Mouse (Mus musculus): ENCODE measurements around the gene Pdrg1.

Gene Pdrg1

DNA sequence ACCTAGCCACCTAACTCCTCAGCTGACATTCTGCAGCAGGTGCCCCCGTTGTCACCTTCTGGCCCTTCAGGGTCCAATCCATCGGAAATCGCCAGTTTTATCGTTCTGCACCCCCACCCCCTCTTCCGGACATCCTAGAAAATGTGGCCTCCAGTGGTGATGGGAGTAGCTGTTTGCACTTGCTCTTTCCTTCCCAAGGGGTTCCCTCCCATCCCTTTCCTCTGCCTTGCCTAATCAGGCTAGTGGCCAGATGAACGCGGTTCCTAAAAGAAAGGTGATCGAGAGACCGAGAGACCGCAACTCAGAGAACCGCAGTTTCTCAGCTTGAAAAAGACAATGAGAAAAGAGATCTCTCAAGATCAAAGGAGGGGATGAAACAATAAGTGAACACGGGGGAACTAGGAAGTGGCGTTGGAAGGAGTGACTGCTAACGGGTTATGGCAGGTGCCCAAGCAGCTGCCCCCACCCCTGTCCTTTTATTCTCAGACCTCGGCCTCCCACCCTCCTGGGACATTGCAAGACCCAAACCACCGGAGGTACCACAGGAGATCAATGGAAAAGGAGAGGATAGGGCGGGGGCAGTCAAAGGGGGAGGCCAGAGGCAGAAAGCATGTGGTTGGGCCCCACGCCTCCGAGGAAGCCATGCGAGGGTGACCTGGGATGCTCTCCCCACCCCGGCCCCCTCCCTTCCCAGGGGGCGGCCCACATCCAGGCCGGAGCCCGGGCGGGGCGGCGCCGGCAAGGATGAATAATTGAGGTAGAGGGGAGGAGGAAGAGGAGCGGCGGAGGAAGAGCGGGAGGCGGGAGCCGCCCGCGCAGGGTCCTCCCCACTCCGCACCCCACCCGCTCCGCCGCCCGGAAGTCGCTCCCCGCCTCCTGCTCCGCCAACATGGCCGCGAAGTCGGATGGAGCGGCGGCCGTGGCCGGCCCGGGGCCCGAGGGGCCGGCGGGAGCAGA is 16.2 kb upstream of the Pdrg1 start, which contains the start of gene Xkr7:
Gene Xkr7 (plus strand): TSS at position 727 of the 957 bp plus-strand sequence.
- no peak for DNase-seq (ENCODE audit: low read depth)

DNA sequence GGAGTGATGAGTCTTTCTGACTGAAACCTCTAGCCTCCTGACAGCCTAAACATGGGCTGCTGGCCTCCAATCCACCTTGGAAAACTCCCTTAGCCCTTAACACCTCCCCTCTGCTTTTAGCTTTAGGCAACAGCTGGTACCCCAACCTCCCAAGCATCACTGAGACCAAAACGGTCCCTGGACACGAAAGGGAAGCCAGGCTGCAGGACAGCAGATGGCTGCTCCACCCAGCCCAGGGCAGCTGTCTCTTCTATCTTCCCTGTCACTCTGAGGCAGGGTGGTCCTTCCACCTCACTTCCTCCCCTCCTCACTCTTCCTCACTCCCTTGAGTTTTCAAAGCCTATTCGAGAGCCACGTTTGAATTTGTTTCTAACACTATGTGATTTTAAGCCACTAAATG is 15.2 kb upstream of the Pdrg1 start:
- no peak for DNase-seq (ENCODE audit: low read depth)

- no peak for DNase-seq (ENCODE audit: low read depth)
Measured at GRCm38 (mm10) chr2:153027501-153027900, 12.3 kb upstream of the Pdrg1 start.

DNA sequence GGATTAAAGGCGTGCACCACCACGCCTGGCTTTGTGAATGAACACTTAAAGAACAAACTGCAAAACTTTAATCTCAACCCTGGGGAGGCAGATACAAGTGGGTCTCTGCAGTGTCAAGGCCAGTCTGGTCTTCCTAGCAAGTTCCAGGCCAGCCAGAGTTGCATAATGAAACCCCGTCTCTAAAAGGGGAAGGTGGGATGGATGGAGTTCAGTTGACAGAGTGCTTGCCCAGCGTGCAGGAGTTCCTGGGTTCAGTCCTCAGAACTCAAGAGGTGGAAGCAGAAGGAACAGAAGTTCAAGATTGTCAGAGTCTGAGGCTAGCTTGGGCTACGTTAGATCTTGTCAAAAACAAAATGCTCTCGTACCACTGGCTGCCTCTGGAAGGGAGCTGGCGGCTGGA is 10.8 kb upstream of the Pdrg1 start:
- no peak for DNase-seq (ENCODE audit: low read depth)

DNA sequence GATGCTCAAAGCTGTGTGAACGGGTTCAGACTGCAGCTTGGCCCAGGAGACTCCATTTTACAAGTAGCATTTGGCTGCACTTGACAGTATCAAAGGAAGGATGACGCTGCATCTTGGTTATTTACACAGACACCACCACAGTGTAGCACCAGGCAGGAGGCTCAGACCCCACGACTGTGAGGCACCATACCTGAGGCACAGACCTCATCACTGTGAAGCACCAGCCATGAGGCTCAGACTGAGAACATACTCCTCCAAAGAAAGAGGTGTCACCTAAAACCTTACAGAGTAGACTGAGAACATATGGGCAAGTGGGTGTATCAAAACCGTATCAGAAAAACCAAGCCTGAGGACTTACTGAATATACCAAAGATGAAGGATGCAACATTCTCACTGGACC is 7.6 kb upstream of the Pdrg1 start:
- no peak for DNase-seq (ENCODE audit: low read depth)

GRCm38 (mm10) chr2:153021163-153021562 is 5.9 kb upstream of the Pdrg1 start:
- DNase-seq (ENCODE audit: low read depth): peak; percentile 38

DNA sequence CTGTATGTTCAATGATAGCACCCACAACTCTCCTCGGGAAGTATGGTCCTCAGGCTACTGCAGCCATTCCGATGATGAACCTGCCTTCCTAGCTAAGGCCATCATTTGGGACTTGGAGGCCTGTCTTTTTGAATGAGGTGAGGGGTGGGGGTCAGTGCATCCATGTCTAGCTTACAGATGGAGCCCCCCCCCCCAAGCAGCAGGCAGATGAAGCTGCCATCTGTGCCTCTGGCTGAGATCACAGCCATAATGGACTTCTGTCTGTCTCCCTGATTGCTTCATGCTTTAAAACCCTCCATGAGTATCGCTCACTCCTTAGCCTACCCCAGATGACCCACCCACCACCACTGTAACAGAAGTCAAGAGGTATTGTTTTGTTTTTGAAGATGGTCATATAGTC is 4.1 kb upstream of the Pdrg1 start:
- no peak for DNase-seq (ENCODE audit: low read depth)

GRCm38 (mm10) chr2:153016786-153017185 is 1.6 kb upstream of the Pdrg1 start:
- DNase-seq (ENCODE audit: low read depth): no peak

DNA sequence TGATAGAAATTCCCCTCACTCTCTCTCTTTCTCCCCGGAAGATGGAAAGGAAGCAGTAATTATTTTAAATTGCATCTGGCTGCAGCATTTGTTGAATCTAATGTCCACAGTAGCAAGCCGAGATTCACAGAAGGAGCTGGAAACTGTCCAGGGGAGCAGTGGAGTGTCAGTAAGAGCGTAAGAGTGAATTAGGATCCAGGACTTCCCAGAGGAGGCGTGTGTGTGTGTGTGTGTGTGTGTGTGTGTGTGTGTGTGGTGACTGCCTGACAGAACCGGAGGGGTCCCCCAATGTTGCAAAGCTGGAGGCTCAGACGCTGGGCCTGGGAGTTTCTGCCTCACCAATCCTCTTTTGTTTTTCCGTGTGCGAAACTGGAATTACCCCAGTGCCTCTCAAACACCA is 577 bp upstream of the Pdrg1 start:
- DNase-seq (ENCODE audit: low read depth): peak; percentile 26

- peak; percentile 63 for DNase-seq (ENCODE audit: low read depth)
Measured at GRCm38 (mm10) chr2:153013724-153014515, 1.3 kb downstream of the Pdrg1 start.

DNA sequence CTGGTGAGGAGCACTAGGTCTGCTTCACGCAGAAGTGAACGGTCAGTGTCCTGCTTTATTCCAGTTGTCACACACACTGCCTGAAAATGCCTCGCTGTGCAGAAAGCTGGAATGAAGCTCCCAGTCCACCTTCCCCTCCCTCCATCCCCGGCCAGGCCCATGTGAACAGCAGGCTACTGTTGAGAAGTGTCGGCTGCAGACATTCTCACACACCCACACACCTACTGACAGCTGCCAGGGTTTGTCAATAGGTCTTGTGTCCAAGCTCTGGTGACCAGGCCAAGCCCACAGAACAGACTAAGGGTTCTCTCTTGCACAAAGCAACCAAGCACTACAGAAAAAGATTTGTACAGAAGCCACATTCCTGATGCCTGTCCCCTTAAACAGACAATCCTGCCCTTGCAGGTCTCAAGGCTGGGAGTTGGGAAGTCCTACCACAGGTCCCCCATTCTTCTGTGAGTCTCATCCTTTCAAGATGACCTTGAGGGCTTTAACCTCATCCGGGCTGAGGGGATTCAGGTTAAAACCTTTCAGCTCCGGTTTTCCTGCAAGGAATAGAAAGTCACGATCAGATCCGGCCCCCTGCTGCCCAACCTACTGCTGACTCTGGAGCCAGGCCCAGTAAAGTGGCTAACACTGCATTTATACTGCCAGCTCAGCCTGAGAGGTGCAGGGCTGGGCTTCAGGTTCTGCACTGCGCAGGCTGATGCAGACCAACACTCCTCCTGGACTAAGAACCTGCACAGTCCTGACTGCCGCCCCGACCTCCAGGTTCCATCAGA is 5.8 kb downstream of the Pdrg1 start:
- no peak for DNase-seq (ENCODE audit: low read depth)

- no peak for DNase-seq (ENCODE audit: low read depth)
Measured at GRCm38 (mm10) chr2:153005981-153006380, 9.2 kb downstream of the Pdrg1 start.

- no peak for DNase-seq (ENCODE audit: low read depth)
Measured at GRCm38 (mm10) chr2:153003681-153004338, 11.4 kb downstream of the Pdrg1 start.

- no peak for DNase-seq (ENCODE audit: low read depth)
Measured at GRCm38 (mm10) chr2:153002492-153003248, 12.6 kb downstream of the Pdrg1 start.

DNA sequence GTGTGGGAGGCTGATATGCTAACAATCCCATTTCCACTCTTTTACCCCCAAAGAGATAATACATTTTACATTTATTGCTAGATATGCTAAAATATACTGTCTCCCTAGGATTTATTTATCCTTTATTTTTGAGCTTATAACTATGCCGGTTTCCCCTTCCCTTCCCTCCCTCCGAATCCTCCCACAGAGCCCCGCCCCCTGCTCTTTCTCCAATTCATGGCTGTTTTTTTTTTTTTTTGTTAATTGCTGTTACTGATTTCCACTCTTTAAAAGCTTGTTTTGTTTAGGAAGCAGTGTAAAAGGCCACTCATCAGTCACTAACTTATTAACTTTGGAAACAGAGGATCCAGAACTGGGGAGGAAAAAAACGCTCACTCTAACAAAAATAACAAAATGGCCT is 18.2 kb downstream of the Pdrg1 start:
- no peak for DNase-seq (ENCODE audit: low read depth)

DNA sequence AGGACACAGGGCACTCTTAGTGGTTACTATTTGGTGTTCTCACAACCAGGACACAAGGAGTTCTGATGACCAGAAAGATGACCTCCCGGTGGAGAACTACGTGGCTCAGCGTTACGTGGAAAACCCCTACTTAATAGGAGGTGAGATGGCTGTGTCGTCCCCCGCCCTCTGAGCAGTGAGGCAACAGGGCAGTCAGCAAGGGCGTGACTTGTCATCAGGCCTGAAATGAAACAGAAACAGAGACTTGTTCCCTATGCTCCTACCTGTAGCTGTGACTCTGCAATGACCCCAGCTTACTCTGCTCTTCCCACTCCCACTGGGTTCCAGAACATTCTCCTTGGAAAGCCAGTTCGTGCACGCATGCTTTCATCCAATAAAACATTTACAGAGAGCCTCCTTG is 23.7 kb downstream of the Pdrg1 start:
- no peak for DNase-seq (ENCODE audit: low read depth)

DNA sequence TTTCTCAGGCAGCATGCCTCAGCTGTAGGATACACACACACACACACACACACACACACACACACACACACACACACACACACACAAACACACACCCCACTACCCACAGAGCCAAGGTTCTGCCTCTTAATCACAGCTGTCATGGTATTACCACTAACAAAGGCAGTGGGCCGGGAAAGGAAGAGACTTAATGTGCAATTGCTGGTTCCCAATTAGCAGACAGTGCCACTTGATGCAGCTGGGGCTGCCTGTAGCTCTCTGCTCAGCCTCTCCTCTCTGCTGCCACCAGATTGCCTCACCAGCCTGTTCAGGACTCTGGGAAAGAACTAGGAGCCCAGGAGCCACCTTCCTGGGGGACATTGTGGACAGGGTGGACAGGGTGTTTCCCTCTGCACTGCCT is 29.6 kb downstream of the Pdrg1 start:
- no peak for DNase-seq (ENCODE audit: low read depth)

GRCm38 (mm10) chr2:152976991-152977390 is 38.2 kb downstream of the Pdrg1 start:
- DNase-seq (ENCODE audit: low read depth): no peak

- no peak for DNase-seq (ENCODE audit: low read depth)
Measured at GRCm38 (mm10) chr2:152965555-152965954, 49.7 kb downstream of the Pdrg1 start.

GRCm38 (mm10) chr2:152962091-152962793 is 53.0 kb downstream of the Pdrg1 start, which contains the start of gene Ttll9:
Gene Ttll9, plus strand, starts transcription at chr2:152962485.
- peak; percentile 69 for DNase-seq (ENCODE audit: low read depth)

Data from NIH3T3 (cell line).